Mouse (Mus musculus) kidney, adult 2 months (tissue): Measurements from ENCODE around the gene Zbtb25. TPM values are rescaled to one million over a fixed set of nuclear protein-coding genes. Genes with fewer than 3 reads are reported as not detected.

Experiments
- DNase-seq: peaks from one replicate; pipeline ENCODE4 v3.0.0; 2021
- H3K27ac ChIP-seq: fragments of 200-500 bp; 2 replicates; pipeline ENCODE4 v1.5.1; 2012; ENCODE audit warnings: low read depth, low read length, control low read depth, inconsistent platforms; ENCODE audit not compliant: insufficient read depth
- H3K27me3 ChIP-seq: fragments of 200-500 bp; replicated peaks from 2 replicates; pipeline ENCODE4 v1.6.1; 2012; ENCODE audit warnings: mild to moderate bottlenecking, moderate library complexity, low read length, inconsistent platforms; ENCODE audit not compliant: control insufficient read depth, insufficient read depth
- H3K36me3 ChIP-seq: fragments of 200-500 bp; 2 replicates; pipeline ENCODE4 v1.6.1; 2012; ENCODE audit warnings: mild to moderate bottlenecking, moderate library complexity, low read length, inconsistent platforms; ENCODE audit not compliant: control insufficient read depth, insufficient read depth
- H3K4me1 ChIP-seq: fragments of 200-500 bp; 2 replicates; pipeline ENCODE4 v1.6.1; 2011; ENCODE audit warnings: low read length; ENCODE audit not compliant: control insufficient read depth, insufficient read depth
- H3K4me3 ChIP-seq: fragments of 200-500 bp; 2 replicates; pipeline ENCODE4 v1.5.1; 2011; ENCODE audit warnings: mild to moderate bottlenecking, low read depth, low read length, control low read depth; ENCODE audit not compliant: insufficient read depth
- CTCF ChIP-seq: fragments of 200-500 bp; conservative IDR thresholded peaks from 2 replicates; pipeline ENCODE4 v1.5.1; 2011; ENCODE audit warnings: low read depth, mild to moderate bottlenecking, control low read depth, low read length, moderate library complexity, mixed read lengths; ENCODE audit not compliant: insufficient read depth, insufficient read length
- POLR2A ChIP-seq: fragments of 200-500 bp; IDR thresholded peaks from one replicate; pipeline ENCODE4 v1.6.1; 2011; ENCODE audit warnings: low read depth, low read length, control low read depth
- WGBS: fragments of 180-500 bp; shearing (Covaris S2); methylation state at CpG from one replicate; pipeline ENCODE4 v1.1.7; 2018; 5-methylcytosine and 5-hydroxymethylcytosine counted together
- polyA plus RNA-seq: library from polyadenylated mRNA; depleted of rRNA; stranded (reverse); fragments of >200 nt; gene quantifications from 2 replicates; pipeline ENCODE4 v1.2.3, GENCODE M21; 2012

The Zbtb25 gene
- polyA plus RNA-seq, 1 experiment, result 5.9 TPM

DNA sequence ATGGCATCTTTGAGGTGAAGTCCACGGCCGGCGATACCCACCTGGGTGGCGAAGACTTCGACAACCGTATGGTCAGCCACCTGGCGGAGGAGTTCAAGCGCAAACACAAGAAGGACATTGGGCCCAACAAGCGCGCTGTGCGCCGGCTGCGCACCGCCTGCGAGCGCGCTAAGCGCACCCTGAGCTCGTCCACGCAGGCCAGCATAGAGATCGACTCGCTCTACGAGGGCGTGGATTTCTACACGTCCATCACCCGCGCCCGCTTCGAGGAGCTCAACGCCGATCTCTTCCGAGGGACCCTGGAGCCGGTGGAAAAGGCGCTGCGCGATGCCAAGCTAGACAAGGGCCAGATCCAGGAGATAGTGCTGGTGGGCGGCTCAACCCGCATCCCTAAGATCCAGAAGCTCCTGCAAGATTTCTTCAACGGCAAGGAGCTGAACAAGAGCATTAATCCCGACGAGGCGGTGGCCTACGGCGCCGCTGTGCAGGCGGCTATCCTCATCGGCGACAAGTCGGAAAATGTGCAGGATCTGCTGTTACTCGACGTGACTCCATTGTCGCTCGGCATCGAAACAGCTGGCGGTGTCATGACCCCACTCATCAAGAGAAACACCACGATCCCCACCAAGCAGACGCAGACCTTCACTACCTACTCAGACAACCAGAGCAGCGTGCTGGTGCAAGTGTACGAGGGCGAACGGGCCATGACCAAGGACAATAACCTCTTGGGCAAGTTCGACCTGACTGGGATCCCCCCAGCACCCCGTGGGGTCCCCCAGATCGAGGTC, 36.0 kb upstream of the Zbtb25 start:
- Histone ChIP-seq H3K27me3 (no peaks in the 10 kb centered on the region), H3K4me1 (peaks cover 8% of the 10 kb centered on the region), H3K36me3 (no peaks in the 10 kb centered on the region), H3K4me3 (peak overlapping the region; percentile 9), H3K27ac (no peak overlapping the region)
- 9% methylated on average over 64 of the region's 64 CpGs for WGBS
- TF ChIP-seq CTCF (0 out of 2 replicates have a peak, but pooled peaks have one; percentile 14), POLR2A (no peak)
- DNase-seq, result peak; percentile 31

- H3K27ac ChIP-seq, result no peak overlapping the region
- no peaks in the 10 kb centered on the region for H3K36me3 ChIP-seq
- TF ChIP-seq POLR2A, result no peak
- TF ChIP-seq CTCF, result no peak
- H3K4me3 ChIP-seq, result peak overlapping the region; percentile 68
- 11% methylated on average over 20 of the region's 20 CpGs for WGBS
- no peaks in the 10 kb centered on the region for H3K27me3 ChIP-seq
- DNase-seq, result no peak
- peaks cover 8% of the 10 kb centered on the region for H3K4me1 ChIP-seq
These were observed 35.4 kb upstream of the Zbtb25 start for GRCm38 (mm10) chr12:76404836-76405182.

DNA sequence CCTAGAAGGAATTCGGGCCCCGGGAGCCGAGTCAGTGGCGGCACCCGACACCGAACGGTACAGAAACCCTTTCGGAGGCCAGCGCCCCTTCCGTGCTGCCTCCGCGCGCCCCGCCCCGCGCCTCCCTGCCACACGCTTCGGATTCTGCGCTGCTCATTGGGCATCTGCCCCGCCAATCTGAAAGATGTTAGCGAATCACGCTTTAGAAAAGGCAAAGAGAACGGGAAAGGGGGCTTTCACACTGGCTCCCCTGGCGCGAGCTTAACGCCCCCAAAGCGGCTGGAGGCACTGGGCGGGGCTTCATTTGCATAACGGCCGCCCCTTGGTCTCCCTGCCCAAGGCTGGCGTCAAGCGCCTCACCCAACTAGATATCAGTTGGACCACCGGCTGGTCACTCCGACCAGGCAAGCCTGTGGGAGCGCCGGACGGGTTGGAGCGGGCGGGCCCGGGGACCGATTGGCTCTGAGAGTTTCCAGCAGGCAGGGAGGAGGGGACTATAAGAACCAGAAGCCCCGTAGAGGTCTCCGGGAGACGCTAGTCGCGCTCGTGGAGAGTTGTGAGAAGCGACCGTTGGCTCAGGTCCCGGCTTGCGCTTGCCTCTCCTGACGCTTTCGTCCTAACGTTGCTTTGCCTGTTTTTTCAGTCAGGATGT, 34.6 kb upstream of the Zbtb25 start, which contains the start of gene Hspa2:
TSS of gene Hspa2 (plus strand) at position 291 of the 652 bp plus-strand sequence.
- no peaks in the 10 kb centered on the region for H3K36me3 ChIP-seq
- H3K4me1 ChIP-seq, result peaks cover 8% of the 10 kb centered on the region
- TF ChIP-seq POLR2A, result peak; percentile 98
- no peak for TF ChIP-seq CTCF
- peak within 1 kb of the TSS; percentile 92 for H3K4me3 ChIP-seq
- no peaks in the 10 kb centered on the region for H3K27me3 ChIP-seq
- DNase-seq, result peak; percentile 100
- H3K27ac ChIP-seq, result peak within 1 kb of the TSS; percentile 97
- WGBS, result under 1% methylated on average over 53 of the region's 54 CpGs

- H3K36me3 ChIP-seq, result no peaks in the 10 kb centered on the region
- DNase-seq, result no peak
- H3K4me3 ChIP-seq, result peak overlapping the region; percentile 92
- no peak for TF ChIP-seq CTCF
- no peaks in the 10 kb centered on the region for H3K27me3 ChIP-seq
- H3K4me1 ChIP-seq, result peaks cover 8% of the 10 kb centered on the region
- H3K27ac ChIP-seq, result peak overlapping the region; percentile 97
- 6% methylated on average over 54 of the region's 54 CpGs for WGBS
These were observed 33.8 kb upstream of the Zbtb25 start for GRCm38 (mm10) chr12:76402991-76403885.

DNA sequence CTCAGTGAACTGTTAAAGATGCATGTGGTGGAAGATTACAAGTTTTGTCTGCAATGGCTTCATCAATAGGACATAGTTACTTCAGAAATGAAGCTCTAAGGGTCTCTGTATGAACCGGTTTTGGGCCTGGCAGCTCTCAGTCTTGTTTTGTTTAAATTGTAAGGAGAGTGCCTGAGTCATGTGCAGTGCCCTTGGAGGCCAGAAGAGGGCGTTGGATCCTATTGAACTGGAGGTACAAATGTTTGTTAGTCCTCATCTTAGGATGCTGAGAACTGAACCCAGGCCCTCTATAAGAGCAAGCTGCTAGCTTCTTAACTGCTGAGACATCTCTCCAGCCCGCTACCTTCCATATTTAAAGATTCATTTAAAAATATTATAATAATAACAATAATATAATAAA, 32.3 kb upstream of the Zbtb25 start:
- DNase-seq, result no peak
- TF ChIP-seq POLR2A, result no peak
- peak; percentile 37 for TF ChIP-seq CTCF
- Histone ChIP-seq H3K36me3 (no peaks in the 10 kb centered on the region), H3K27me3 (no peaks in the 10 kb centered on the region), H3K27ac (no peak overlapping the region), H3K4me3 (no peak overlapping the region), H3K4me1 (peaks cover 8% of the 10 kb centered on the region)
- 75% methylated on average over 3 of the region's 3 CpGs for whole genome bisulfite sequencing

GRCm38 (mm10) chr12:76397281-76397680, 27.9 kb upstream of the Zbtb25 start:
- TF ChIP-seq POLR2A (no peak), CTCF (no peak)
- no peak overlapping the region for H3K27ac ChIP-seq
- no peak overlapping the region for H3K4me3 ChIP-seq
- H3K27me3 ChIP-seq, result no peaks in the 10 kb centered on the region
- H3K4me1 ChIP-seq, result no peaks in the 10 kb centered on the region
- DNase-seq, result no peak
- no peaks in the 10 kb centered on the region for H3K36me3 ChIP-seq
- WGBS, result 82% methylated on average over 5 of the region's 5 CpGs

DNA sequence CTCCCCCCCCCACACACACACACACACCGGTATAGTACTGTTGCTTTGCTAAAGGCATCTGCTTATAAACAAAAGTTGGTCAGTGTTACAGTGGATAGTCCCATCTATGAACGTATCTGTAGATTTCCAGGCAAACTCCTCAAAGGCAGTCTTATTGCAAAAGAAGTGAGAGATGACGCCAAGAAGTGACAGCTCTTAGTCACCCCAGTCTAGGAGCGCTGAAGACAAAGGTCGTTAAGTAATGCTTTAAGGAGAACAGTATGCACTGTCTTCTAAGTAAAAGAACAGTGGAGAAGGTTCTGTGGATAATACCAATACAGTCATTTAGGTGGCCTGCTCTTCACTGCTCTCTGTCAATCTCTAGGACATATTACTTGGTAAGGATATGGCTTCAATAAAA, 23.6 kb upstream of the Zbtb25 start:
- H3K27me3 ChIP-seq, result no peaks in the 10 kb centered on the region
- H3K4me3 ChIP-seq, result no peak overlapping the region
- no peak for DNase-seq
- WGBS, result 82% methylated on average over 5 of the region's 5 CpGs
- TF ChIP-seq POLR2A, result no peak
- TF ChIP-seq CTCF, result no peak
- H3K36me3 ChIP-seq, result no peaks in the 10 kb centered on the region; the same call in 1 of the 2 replicates
- H3K4me1 ChIP-seq, result no peaks in the 10 kb centered on the region
- no peak overlapping the region for H3K27ac ChIP-seq
